Mouse (Mus musculus): ENCODE measurements around the gene Rgs3. TPM values are rescaled to one million over a fixed set of nuclear protein-coding genes. Genes with fewer than 3 reads are reported as not detected.

Rgs3 gene
- polyA plus RNA-seq, 1 experiment from 2014 or later, result 56.9 TPM

DNA sequence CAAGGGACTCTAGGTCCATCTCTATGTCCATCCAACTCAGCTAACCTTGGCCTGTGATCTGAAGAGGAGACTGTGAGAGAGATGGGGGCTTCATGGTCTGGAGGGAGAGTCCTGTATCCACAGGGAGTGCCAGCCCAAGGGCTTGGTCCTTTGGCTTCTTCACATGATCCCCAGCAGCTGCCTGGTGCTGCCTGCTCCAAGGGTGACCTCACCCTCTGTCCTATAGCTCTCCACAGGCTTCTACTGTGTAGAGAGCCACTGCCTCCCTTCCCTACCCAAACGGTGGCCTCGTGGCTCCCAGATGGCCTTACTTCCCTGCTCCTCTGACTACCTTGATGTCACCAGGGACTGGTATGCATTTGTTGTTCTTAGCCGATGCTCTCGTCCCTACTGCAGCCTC, 92.6 kb downstream of the Rgs3 start:
- H3K27ac ChIP-seq, result no peak overlapping the region
- H3K36me3 ChIP-seq, result peaks cover 10% of the 10 kb centered on the region; the same call in 1 of the 2 replicates
- ATAC-seq (replicated peaks; ENCODE audit: low FRiP score), result no peak
- H3K4me3 ChIP-seq (replicated peaks), result no peak overlapping the region
- 52% methylated on average over 4 of the region's 4 CpGs for WGBS
- no peaks in the 10 kb centered on the region for H3K9me3 ChIP-seq (replicated peaks)
- H3K9ac ChIP-seq, result no peak overlapping the region
- no peak overlapping the region for H3K4me2 ChIP-seq
- no peaks in the 10 kb centered on the region for H3K27me3 ChIP-seq
- peaks cover 8% of the 10 kb centered on the region; the same call in 1 of the 2 replicates for H3K4me1 ChIP-seq

DNA sequence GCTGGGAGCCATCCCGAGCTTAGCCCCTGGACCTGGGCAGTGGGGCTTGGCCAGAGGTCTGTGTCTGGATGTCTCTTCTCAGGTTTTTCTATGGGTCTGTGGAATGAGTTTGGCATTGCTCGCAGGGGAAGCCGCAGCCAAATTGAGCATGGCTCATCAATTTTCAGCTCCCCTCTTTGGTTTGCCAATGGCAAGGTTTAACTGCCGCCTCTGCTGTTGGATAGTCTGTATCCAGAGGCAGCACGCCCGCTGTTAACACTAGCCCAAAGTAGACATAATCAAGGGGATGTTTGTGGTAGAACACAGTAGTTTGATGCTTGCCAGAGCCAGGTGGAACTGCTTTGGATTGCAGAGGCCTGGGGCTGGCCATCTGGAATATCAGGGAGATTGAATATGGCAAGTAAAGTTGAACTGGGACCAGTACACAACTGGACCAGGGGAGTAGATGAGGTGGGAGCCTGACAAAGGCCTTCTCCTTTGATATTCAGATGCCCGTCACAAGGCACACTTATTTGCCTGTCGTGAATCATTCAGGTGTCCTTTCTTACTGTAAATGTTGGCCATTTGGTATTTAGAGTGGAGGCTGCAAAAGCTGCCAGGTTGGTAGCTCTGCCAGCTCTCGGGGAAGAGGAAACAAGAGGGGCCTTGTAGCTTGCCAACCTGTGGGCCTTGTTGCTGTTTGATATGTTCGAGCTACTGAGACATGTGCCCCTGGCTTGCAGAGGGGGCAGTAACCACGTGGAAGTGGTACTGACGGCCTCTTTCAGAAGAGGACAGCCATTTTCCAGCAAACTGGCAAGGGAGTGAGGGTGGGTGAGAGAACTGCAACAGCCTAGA, 93.5 kb downstream of the Rgs3 start:
- H3K4me1 ChIP-seq, result peaks cover 14% of the 10 kb centered on the region; the same call in 1 of the 2 replicates
- H3K4me2 ChIP-seq, result no peak overlapping the region
- H3K9ac ChIP-seq, result no peak overlapping the region
- H3K27me3 ChIP-seq, result no peaks in the 10 kb centered on the region
- no peak overlapping the region for H3K4me3 ChIP-seq (replicated peaks)
- H3K27ac ChIP-seq, result no peak overlapping the region
- WGBS, result 79% methylated on average over 12 of the region's 12 CpGs
- no peak for ATAC-seq (replicated peaks; ENCODE audit: low FRiP score)
- H3K36me3 ChIP-seq, result peaks cover 7% of the 10 kb centered on the region; the same call in 1 of the 2 replicates
- H3K9me3 ChIP-seq (replicated peaks), result no peaks in the 10 kb centered on the region

DNA sequence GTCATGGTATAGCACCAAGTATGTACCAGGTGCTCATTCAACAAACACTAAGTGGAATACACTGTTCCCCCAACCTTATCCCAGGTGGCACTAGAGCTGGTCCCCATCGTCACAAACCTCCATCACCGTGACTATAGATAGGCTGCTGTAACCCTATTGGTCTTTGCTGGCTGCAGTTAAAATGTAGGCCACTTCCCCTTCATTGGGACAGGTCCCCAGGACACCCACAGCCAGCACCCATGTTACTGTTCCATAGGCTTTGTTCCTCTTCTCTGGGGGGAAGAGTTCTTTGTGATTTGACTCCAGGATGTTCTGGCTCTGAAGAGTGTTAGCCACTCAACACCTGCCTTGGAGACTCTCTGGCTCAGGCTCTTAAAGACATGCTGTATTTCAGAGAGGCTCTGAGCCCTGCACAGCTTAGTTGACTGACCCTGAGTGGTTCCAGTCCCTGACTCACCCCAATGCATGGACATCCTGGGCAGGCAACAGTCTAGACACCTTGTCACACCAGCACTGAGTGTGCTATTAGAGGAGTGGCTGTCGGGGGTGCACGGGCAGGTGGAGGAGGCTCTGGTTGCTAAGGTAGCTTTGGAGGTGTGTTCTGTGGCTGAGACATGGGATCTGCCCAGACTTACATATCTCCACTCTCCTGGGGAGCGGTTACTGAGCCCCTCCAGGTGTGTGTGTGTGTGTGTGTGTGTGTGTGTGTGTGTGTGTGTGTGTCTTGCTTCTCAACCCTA, 94.4 kb downstream of the Rgs3 start:
- Histone ChIP-seq H3K27ac (no peak overlapping the region), H3K4me2 (no peak overlapping the region), H3K4me1 (peaks cover 22% of the 10 kb centered on the region), H3K36me3 (peaks cover 3% of the 10 kb centered on the region; the same call in 1 of the 2 replicates), H3K9ac (no peak overlapping the region), H3K4me3 (replicated peaks) (no peak overlapping the region), H3K27me3 (no peaks in the 10 kb centered on the region), H3K9me3 (replicated peaks) (no peaks in the 10 kb centered on the region)
- 82% methylated on average over 5 of the region's 5 CpGs for WGBS
- no peak for ATAC-seq (replicated peaks; ENCODE audit: low FRiP score)

GRCm38 (mm10) chr4:62659264-62659663, 99.6 kb downstream of the Rgs3 start:
- 13% methylated on average over 15 of the region's 15 CpGs for WGBS
- Histone ChIP-seq H3K36me3 (peaks cover under 1% of the 10 kb centered on the region; the same call in 1 of the 2 replicates), H3K9me3 (replicated peaks) (no peaks in the 10 kb centered on the region), H3K4me2 (peak overlapping the region; percentile 25; the same call in 1 of the 2 replicates), H3K27ac (peak overlapping the region; percentile 95), H3K4me3 (replicated peaks) (no peak overlapping the region), H3K27me3 (no peaks in the 10 kb centered on the region), H3K9ac (no peak overlapping the region), H3K4me1 (peaks cover 67% of the 10 kb centered on the region)
- peak; percentile 20 for ATAC-seq (replicated peaks; ENCODE audit: low FRiP score)

GRCm38 (mm10) chr4:62659861-62660553, 100.4 kb downstream of the Rgs3 start:
- H3K9me3 ChIP-seq (replicated peaks), result no peaks in the 10 kb centered on the region
- ATAC-seq (replicated peaks; ENCODE audit: low FRiP score), result no peak
- peaks cover 69% of the 10 kb centered on the region for H3K4me1 ChIP-seq
- no peak overlapping the region for H3K9ac ChIP-seq
- 12% methylated on average over 14 of the region's 14 CpGs for WGBS
- peak overlapping the region; percentile 44 for H3K4me2 ChIP-seq
- H3K27ac ChIP-seq, result peak overlapping the region; percentile 95
- no peaks in the 10 kb centered on the region for H3K36me3 ChIP-seq
- H3K27me3 ChIP-seq, result no peaks in the 10 kb centered on the region
- H3K4me3 ChIP-seq (replicated peaks), result peak overlapping the region; percentile 8

- peaks cover 69% of the 10 kb centered on the region for H3K4me1 ChIP-seq
- H3K9ac ChIP-seq, result no peak overlapping the region
- peak overlapping the region; percentile 95 for H3K27ac ChIP-seq
- peak overlapping the region; percentile 44 for H3K4me2 ChIP-seq
- no peaks in the 10 kb centered on the region for H3K9me3 ChIP-seq (replicated peaks)
- peak overlapping the region; percentile 8 for H3K4me3 ChIP-seq (replicated peaks)
- ATAC-seq (replicated peaks; ENCODE audit: low FRiP score), result peak; percentile 87
- 0% methylated on average over 3 of the region's 3 CpGs for WGBS
- H3K36me3 ChIP-seq, result no peaks in the 10 kb centered on the region
- no peaks in the 10 kb centered on the region for H3K27me3 ChIP-seq
Observed at GRCm38 (mm10) chr4:62660554-62660864, 100.9 kb downstream of the Rgs3 start.

DNA sequence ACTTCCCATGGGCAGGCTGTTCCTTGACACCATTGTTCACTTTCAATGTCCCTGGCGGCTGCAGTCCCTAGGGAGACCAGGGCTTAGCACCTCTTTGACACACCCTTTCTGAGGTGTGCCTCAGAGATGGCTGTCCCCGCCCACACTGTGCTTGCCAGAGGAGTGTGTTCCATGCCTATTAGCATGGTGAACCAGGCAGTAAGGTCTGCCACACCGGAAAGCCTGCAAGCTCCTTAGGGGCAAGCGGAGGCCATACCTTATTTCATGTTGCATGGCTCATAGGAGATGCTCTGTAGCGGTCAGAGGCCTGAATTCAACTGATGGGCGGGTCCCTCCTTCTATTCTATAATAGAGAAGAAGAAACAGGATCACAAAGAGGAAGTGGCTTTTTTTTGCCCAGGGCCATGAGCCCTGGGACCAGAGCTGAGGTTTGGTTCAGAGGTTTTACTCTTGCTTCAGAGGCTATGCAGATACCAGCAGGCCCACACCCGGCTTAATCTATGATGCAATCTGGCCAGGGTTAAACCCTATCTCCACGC, 101.7 kb downstream of the Rgs3 start:
- Histone ChIP-seq H3K9me3 (replicated peaks) (no peaks in the 10 kb centered on the region), H3K36me3 (no peaks in the 10 kb centered on the region), H3K9ac (no peak overlapping the region), H3K27ac (peak overlapping the region; percentile 95), H3K4me2 (no peak overlapping the region), H3K4me1 (peaks cover 71% of the 10 kb centered on the region), H3K4me3 (replicated peaks) (no peak overlapping the region), H3K27me3 (no peaks in the 10 kb centered on the region)
- 58% methylated on average over 8 of the region's 8 CpGs for WGBS
- ATAC-seq (replicated peaks; ENCODE audit: low FRiP score), result peak; percentile 10; the same call in 1 of the 2 replicates

DNA sequence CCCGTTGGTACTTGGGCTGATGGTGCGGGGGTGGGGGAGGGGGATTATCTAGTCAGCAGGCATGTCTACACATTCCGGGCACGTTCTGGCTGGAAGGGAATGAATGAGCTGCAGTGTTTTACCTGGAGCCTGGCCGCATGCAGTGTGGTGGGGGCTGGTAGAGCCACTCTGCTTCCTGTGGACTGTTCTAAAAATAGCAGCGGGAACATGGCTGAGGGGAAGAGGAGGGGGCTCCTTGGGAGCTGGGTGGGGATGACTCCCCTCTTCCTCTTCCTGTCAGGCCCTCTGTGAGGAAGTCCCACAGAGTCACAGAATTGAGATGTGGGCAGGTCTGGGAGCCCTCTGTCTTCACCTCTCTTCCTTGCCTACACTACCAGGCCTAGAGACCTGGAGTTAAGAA, 103.7 kb downstream of the Rgs3 start:
- H3K9ac ChIP-seq, result no peak overlapping the region
- H3K4me2 ChIP-seq, result peak overlapping the region; percentile 21
- no peaks in the 10 kb centered on the region for H3K9me3 ChIP-seq (replicated peaks)
- H3K27me3 ChIP-seq, result no peaks in the 10 kb centered on the region
- 20% methylated on average over 6 of the region's 6 CpGs for WGBS
- no peaks in the 10 kb centered on the region for H3K36me3 ChIP-seq
- peaks cover 64% of the 10 kb centered on the region for H3K4me1 ChIP-seq
- no peak overlapping the region for H3K4me3 ChIP-seq (replicated peaks)
- ATAC-seq (replicated peaks; ENCODE audit: low FRiP score), result peak; percentile 28
- H3K27ac ChIP-seq, result peak overlapping the region; percentile 85

DNA sequence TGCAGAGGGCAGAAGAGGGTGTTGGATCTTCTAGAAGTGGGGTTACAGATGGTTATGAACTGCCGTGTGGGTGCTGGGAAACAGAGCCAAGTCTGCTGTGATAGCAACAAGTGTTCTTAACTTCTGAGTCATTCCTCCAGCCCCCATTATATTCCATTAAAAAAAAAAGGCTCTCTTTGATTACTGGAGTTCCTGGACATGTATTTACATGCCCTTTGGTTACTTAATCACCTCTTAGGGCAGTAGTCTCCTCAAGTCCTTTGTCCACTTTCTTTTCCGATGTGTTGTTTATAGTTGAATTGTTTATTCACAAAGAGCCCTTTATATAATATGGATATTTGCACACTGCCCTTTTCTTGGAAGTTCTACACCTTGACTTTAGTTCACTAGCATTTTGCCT, 106.2 kb downstream of the Rgs3 start:
- H3K4me2 ChIP-seq, result no peak overlapping the region
- no peaks in the 10 kb centered on the region for H3K9me3 ChIP-seq (replicated peaks)
- H3K9ac ChIP-seq, result no peak overlapping the region
- H3K27me3 ChIP-seq, result no peaks in the 10 kb centered on the region
- H3K4me1 ChIP-seq, result peaks cover 60% of the 10 kb centered on the region
- H3K36me3 ChIP-seq, result no peaks in the 10 kb centered on the region
- ATAC-seq (replicated peaks; ENCODE audit: low FRiP score), result no peak
- H3K27ac ChIP-seq, result no peak overlapping the region
- 63% methylated on average over 2 of the region's 2 CpGs for WGBS
- H3K4me3 ChIP-seq (replicated peaks), result no peak overlapping the region

- Histone ChIP-seq H3K4me2 (no peak overlapping the region), H3K4me3 (replicated peaks) (no peak overlapping the region), H3K9me3 (replicated peaks) (no peaks in the 10 kb centered on the region), H3K27me3 (no peaks in the 10 kb centered on the region), H3K9ac (no peak overlapping the region), H3K36me3 (0 out of 2 replicates have a peak, but pooled peaks cover 5% of the 10 kb centered on the region), H3K4me1 (peaks cover 54% of the 10 kb centered on the region), H3K27ac (peak overlapping the region; percentile 57; the same call in 1 of the 2 replicates)
- WGBS, result 82% methylated on average over 8 of the region's 8 CpGs
- 0 out of 2 replicates have a peak, but pooled peaks have one; percentile 5 for ATAC-seq (replicated peaks; ENCODE audit: low FRiP score)
Observed at GRCm38 (mm10) chr4:62668666-62669065, 109.0 kb downstream of the Rgs3 start.

DNA sequence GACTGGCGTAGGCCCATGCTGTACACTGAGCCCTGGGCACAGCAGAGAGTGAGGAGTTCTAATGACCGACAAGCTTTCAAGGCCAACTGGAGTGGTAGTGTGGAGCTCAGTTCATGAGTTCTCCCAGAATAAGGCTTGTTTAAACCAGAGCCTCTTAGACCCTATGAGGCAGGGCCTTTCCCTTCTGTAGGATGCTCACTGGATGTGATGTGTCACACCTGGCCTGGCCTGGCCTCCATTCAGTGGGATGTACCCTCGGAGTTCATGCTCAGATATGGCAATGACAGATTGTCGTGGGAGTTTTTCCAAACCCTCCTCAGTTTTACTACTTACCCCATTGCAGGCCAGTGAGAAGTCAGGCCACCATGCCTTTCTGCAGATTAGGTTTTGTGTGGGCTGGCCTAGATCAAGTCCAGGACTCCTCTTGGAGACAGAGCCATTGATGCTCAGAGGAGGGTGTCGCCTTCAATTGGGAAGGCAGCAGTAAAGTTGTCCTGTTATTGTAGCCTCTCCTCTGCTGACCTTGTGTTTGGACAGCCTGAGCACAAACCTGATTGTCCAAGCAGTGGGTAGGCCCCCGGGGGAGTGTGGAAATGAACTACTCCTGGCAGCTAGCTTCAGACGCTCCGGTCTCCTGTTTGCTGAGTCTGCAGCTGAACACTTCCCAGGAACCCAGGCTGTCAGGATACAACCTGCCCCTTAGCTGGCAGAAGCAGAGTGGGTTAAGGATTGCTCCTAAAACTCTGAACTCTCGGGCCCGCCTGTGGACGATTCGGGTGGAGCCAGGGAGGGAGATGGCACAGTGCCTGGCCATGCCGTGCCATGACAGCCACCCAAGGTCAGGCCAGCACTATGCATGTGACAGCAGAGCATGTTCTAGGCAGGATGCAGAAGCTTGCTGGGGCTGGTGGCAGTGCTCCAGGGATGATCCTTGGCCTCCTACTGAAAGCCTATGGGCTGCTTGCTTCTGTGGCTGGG, 109.7 kb downstream of the Rgs3 start:
- Histone ChIP-seq H3K4me1 (peaks cover 47% of the 10 kb centered on the region), H3K9ac (no peak overlapping the region), H3K9me3 (replicated peaks) (no peaks in the 10 kb centered on the region), H3K4me3 (replicated peaks) (no peak overlapping the region), H3K36me3 (0 out of 2 replicates have a peak, but pooled peaks cover 5% of the 10 kb centered on the region), H3K27ac (peak overlapping the region; percentile 57), H3K4me2 (no peak overlapping the region), H3K27me3 (no peaks in the 10 kb centered on the region)
- WGBS, result 36% methylated on average over 13 of the region's 13 CpGs
- ATAC-seq (replicated peaks; ENCODE audit: low FRiP score), result peak; percentile 65

Measured in kidney, embryonic 15.5 days (tissue).